Mouse (Mus musculus): ENCODE measurements around the gene Gm17482. TPM values are rescaled to one million over a fixed set of nuclear protein-coding genes. Genes with fewer than 3 reads are reported as not detected.
"Not testable (repeated sequence)": the region's sequence is repeated elsewhere in the genome, so short reads cannot be mapped to it uniquely, and the experiment has no call there.

Gene Gm17482
- polyA plus RNA-seq, 1 experiment: not detected

DNA sequence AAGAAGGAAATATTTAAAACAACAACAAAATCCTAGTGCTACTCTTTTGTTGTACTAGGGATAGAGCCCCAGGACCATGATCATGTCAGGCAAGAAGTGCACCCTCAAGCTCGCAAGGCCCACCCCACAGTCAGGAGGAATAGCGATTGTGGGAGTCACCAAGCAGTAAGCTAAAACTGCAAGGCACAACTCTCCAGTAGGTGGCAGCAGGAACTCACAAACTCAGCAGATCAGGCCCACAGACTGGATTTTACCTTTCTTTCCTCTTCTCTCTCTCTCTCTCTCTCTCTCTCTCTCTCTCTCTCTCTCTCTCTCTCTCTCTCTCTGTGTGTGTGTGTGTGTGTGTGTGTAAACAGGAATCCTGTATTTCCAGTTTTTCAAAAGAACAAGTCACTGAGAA, 386 bp downstream of the Gm17482 start:
- H3K4me3 ChIP-seq (ENCODE audit: low read depth, low read length): no peak overlapping the region
- no peaks in the 10 kb centered on the region for H3K27me3 ChIP-seq (ENCODE audit: control insufficient read depth, insufficient read depth, low read length, poor library complexity, severe bottlenecking)
- no peak overlapping the region for H3K9ac ChIP-seq (ENCODE audit: low read depth, poor library complexity, severe bottlenecking)
- H3K9me3 ChIP-seq (replicated peaks; ENCODE audit: control insufficient read depth, insufficient read depth, low read length, poor library complexity, severe bottlenecking): no peaks in the 10 kb centered on the region
- no peak for TF ChIP-seq EP300 (IDR thresholded peaks at IDR 0.05; ENCODE audit: insufficient read depth, low read depth, low read length)
- TF ChIP-seq CTCF (IDR thresholded peaks at IDR 0.05; ENCODE audit: low read depth, low read length): peak; percentile 73
- no peak overlapping the region for H3K27ac ChIP-seq (ENCODE audit: insufficient read depth, low read length)
- H3K4me1 ChIP-seq (ENCODE audit: control insufficient read depth, insufficient read depth, low read length): no peaks in the 10 kb centered on the region
- H3K36me3 ChIP-seq (ENCODE audit: control insufficient read depth, insufficient read depth, low read length, poor library complexity, severe bottlenecking): no peaks in the 10 kb centered on the region

DNA sequence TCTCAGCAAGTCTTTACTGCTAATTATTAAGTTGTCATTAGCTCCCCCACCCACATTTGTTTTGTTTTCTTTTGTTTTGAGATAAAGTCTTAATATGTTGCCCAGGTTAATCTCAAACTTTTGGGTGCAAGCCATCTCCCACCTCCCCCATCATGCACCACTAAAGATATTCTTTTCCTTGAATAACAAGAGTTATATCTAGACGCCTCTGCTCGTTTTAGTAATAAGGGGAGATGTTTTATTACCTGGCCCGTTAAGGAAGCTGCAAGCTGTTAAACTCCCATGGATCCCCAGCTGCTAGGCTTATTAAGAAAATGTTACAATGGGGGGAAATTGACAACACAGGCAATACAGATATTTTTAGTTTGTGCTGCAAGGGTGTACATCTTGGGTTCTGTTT, 3.4 kb downstream of the Gm17482 start:
- Histone ChIP-seq H3K4me3 (ENCODE audit: low read depth, low read length) (no peak overlapping the region), H3K36me3 (ENCODE audit: control insufficient read depth, insufficient read depth, low read length, poor library complexity, severe bottlenecking) (no peaks in the 10 kb centered on the region), H3K4me1 (ENCODE audit: control insufficient read depth, insufficient read depth, low read length) (no peaks in the 10 kb centered on the region), H3K9me3 (replicated peaks; ENCODE audit: control insufficient read depth, insufficient read depth, low read length, poor library complexity, severe bottlenecking) (no peaks in the 10 kb centered on the region; the same call in none of the 2 replicates), H3K27ac (ENCODE audit: insufficient read depth, low read length) (no peak overlapping the region), H3K9ac (ENCODE audit: low read depth, poor library complexity, severe bottlenecking) (no peak overlapping the region), H3K27me3 (ENCODE audit: control insufficient read depth, insufficient read depth, low read length, poor library complexity, severe bottlenecking) (no peaks in the 10 kb centered on the region)
- TF ChIP-seq POLR2A (IDR thresholded peaks at IDR 0.05; ENCODE audit: insufficient read depth, low read length): no peak
- TF ChIP-seq CTCF (IDR thresholded peaks at IDR 0.05; ENCODE audit: low read depth, low read length): no peak
- no peak for TF ChIP-seq EP300 (IDR thresholded peaks at IDR 0.05; ENCODE audit: insufficient read depth, low read depth, low read length)

DNA sequence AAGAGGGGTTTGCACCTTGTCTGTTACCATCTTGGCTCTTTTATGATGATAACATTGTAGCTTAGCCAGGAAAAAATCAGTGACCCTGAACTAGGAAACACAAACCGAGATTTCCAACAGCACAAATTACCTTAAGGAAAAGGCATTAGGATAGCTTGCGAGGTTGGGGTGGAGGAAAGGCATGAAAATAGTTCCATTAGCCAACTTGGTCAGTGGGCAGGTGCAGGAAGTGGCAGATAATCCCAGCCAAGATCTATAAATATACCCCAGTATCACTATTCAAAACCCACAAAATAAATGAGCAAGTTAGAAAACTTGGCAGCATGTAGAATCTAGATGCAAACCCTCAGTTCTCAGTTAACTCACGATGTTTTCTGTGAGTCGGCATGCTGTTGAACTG, 4.7 kb downstream of the Gm17482 start:
- H3K9ac ChIP-seq (ENCODE audit: low read depth, poor library complexity, severe bottlenecking): no peak overlapping the region
- H3K27ac ChIP-seq (ENCODE audit: insufficient read depth, low read length): no peak overlapping the region

DNA sequence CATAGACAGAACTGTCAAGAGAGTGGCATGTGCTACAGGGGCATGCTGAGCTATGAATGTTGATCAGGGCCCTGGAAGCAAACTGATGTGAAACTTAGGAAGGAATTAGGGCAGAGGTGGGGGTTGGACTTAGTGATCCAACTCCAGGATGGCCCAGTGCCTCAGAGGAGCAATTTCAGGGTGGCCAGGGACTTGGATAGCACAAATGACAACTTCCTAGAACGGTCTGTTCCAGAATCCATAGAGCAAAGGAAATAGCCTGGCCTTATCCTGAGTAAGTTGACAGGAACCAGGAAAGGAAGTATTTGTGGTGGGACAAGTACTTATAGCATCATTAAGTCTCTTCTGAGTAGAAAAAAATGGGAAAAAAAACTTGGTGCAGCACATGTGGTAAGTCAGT, 5.4 kb downstream of the Gm17482 start:
- no peak overlapping the region for H3K27ac ChIP-seq (ENCODE audit: insufficient read depth, low read length)
- no peak for TF ChIP-seq EP300 (IDR thresholded peaks at IDR 0.05; ENCODE audit: insufficient read depth, low read depth, low read length)
- TF ChIP-seq POLR2A (IDR thresholded peaks at IDR 0.05; ENCODE audit: insufficient read depth, low read length): no peak
- TF ChIP-seq CTCF (IDR thresholded peaks at IDR 0.05; ENCODE audit: low read depth, low read length): no peak
- H3K9ac ChIP-seq (ENCODE audit: low read depth, poor library complexity, severe bottlenecking): no peak overlapping the region
- no peaks in the 10 kb centered on the region; the same call in none of the 2 replicates for H3K9me3 ChIP-seq (replicated peaks; ENCODE audit: control insufficient read depth, insufficient read depth, low read length, poor library complexity, severe bottlenecking)
- no peaks in the 10 kb centered on the region for H3K4me1 ChIP-seq (ENCODE audit: control insufficient read depth, insufficient read depth, low read length)
- no peak overlapping the region for H3K4me3 ChIP-seq (ENCODE audit: low read depth, low read length)
- no peaks in the 10 kb centered on the region for H3K27me3 ChIP-seq (ENCODE audit: control insufficient read depth, insufficient read depth, low read length, poor library complexity, severe bottlenecking)
- H3K36me3 ChIP-seq (ENCODE audit: control insufficient read depth, insufficient read depth, low read length, poor library complexity, severe bottlenecking): no peaks in the 10 kb centered on the region

More for the DNA sequence above, 4.7 kb downstream of the Gm17482 start:
- TF ChIP-seq EP300 (IDR thresholded peaks at IDR 0.05; ENCODE audit: insufficient read depth, low read depth, low read length): no peak
- no peak for TF ChIP-seq CTCF (IDR thresholded peaks at IDR 0.05; ENCODE audit: low read depth, low read length)
- TF ChIP-seq POLR2A (IDR thresholded peaks at IDR 0.05; ENCODE audit: insufficient read depth, low read length): no peak
- Histone ChIP-seq H3K27me3 (ENCODE audit: control insufficient read depth, insufficient read depth, low read length, poor library complexity, severe bottlenecking) (no peaks in the 10 kb centered on the region), H3K36me3 (ENCODE audit: control insufficient read depth, insufficient read depth, low read length, poor library complexity, severe bottlenecking) (no peaks in the 10 kb centered on the region), H3K4me3 (ENCODE audit: low read depth, low read length) (no peak overlapping the region), H3K9me3 (replicated peaks; ENCODE audit: control insufficient read depth, insufficient read depth, low read length, poor library complexity, severe bottlenecking) (no peaks in the 10 kb centered on the region; the same call in none of the 2 replicates), H3K4me1 (ENCODE audit: control insufficient read depth, insufficient read depth, low read length) (no peaks in the 10 kb centered on the region)

DNA sequence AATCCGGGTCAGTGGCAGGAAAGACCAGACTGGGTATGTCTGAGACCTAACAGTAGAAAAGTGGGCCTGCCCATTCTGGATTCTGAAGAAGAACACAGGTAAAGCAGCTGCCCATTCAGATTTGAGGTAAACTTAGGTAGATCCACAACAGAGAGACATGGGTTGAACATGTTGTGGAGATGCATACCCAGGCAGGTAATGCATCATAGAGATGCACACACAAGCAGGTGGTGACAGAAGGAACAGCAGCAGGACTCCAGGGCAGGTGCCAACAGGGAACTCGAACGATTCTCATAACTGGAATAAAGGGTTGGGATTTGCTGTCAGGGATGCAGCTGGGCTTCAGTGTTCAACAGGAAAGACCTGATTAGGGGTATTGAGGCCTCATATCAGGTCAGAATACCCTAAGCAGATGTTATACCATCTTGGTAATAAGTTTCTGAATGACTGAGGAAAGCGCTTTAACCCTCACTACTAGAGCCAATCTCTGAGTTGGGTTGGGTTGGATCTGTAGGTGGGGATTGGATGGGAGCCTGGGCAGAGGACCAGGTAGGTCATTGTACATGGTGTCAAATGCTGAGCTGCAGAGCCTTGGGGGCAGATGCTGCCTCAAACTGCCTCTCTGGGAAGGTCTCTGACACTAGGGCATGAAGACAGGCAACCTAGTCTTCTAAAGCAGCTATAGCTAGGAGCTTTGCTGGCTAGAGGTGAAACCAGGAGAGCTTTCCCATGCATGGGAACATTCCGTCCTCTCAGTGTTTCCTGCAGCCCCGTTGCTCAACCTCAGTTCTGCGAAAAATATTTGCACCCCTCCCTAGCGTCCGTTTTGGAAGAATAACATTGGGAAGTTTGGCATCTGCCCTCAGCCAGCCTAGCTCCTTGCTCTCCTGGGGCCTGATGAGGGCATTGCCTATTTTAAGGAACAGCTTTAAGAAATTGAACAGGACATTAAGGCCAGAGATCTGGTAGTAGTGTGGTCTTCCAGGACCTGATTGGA, 11.2 kb downstream of the Gm17482 start:
- Histone ChIP-seq H3K27ac (ENCODE audit: insufficient read depth, low read length) (no peak overlapping the region), H3K27me3 (ENCODE audit: control insufficient read depth, insufficient read depth, low read length, poor library complexity, severe bottlenecking) (no peaks in the 10 kb centered on the region), H3K9ac (ENCODE audit: low read depth, poor library complexity, severe bottlenecking) (no peak overlapping the region), H3K36me3 (ENCODE audit: control insufficient read depth, insufficient read depth, low read length, poor library complexity, severe bottlenecking) (no peaks in the 10 kb centered on the region), H3K4me1 (ENCODE audit: control insufficient read depth, insufficient read depth, low read length) (no peaks in the 10 kb centered on the region), H3K4me3 (ENCODE audit: low read depth, low read length) (no peak overlapping the region), H3K9me3 (replicated peaks; ENCODE audit: control insufficient read depth, insufficient read depth, low read length, poor library complexity, severe bottlenecking) (no peaks in the 10 kb centered on the region; the same call in none of the 2 replicates)
- TF ChIP-seq CTCF (IDR thresholded peaks at IDR 0.05; ENCODE audit: low read depth, low read length) (no peak), EP300 (IDR thresholded peaks at IDR 0.05; ENCODE audit: insufficient read depth, low read depth, low read length) (no peak), POLR2A (IDR thresholded peaks at IDR 0.05; ENCODE audit: insufficient read depth, low read length) (no peak)

DNA sequence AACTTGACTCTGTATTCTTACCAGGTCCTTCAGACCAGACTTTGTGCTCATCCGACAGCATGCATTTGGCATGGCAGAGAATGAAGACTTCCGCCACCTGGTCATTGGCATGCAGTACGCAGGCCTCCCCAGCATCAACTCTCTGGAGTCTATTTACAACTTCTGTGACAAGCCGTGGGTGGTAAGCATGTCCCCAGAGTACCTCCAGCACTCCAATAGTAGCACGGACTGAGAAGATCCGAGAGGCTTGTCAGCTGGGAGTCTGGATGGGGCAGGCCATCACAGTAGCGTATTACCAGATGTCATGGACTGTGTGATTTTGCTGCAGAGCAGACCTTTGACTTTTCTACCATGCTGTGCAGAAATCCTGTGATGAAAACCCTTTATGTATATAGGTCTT, 12.2 kb downstream of the Gm17482 start:
- H3K9ac ChIP-seq (ENCODE audit: low read depth, poor library complexity, severe bottlenecking): no peak overlapping the region
- peaks cover 6% of the 10 kb centered on the region for H3K9me3 ChIP-seq (replicated peaks; ENCODE audit: control insufficient read depth, insufficient read depth, low read length, poor library complexity, severe bottlenecking)
- no peak overlapping the region for H3K27ac ChIP-seq (ENCODE audit: insufficient read depth, low read length)
- no peak overlapping the region for H3K4me3 ChIP-seq (ENCODE audit: low read depth, low read length)
- H3K27me3 ChIP-seq (ENCODE audit: control insufficient read depth, insufficient read depth, low read length, poor library complexity, severe bottlenecking): no peaks in the 10 kb centered on the region
- no peaks in the 10 kb centered on the region for H3K4me1 ChIP-seq (ENCODE audit: control insufficient read depth, insufficient read depth, low read length)
- TF ChIP-seq EP300 (IDR thresholded peaks at IDR 0.05; ENCODE audit: insufficient read depth, low read depth, low read length): no peak
- TF ChIP-seq POLR2A (IDR thresholded peaks at IDR 0.05; ENCODE audit: insufficient read depth, low read length): no peak
- TF ChIP-seq CTCF (IDR thresholded peaks at IDR 0.05; ENCODE audit: low read depth, low read length): no peak
- no peaks in the 10 kb centered on the region for H3K36me3 ChIP-seq (ENCODE audit: control insufficient read depth, insufficient read depth, low read length, poor library complexity, severe bottlenecking)

DNA sequence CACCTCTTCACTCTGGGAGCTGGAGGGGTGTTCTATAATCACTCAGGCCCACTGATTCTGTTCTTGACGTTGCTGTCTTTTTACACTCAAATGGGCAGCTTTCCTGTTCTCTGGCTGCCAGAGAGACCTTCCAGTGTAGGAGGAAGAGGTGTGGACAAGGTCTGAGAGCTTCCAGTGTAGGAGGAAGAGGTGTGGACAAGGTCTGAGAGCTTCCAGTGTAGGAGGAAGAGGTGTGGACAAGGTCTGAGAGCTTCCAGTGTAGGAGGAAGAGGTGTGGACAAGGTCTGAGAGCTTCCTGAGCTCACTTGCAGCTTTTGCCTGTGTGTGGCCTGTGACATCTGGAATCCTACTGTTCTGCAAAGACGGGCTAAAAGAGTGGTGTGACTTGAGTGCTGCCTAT, 13.3 kb downstream of the Gm17482 start:
- not testable (repeated sequence) for H3K9me3 ChIP-seq (replicated peaks; ENCODE audit: control insufficient read depth, insufficient read depth, low read length, poor library complexity, severe bottlenecking); H3K27ac ChIP-seq (ENCODE audit: insufficient read depth, low read length); H3K9ac ChIP-seq (ENCODE audit: low read depth, poor library complexity, severe bottlenecking); H3K27me3 ChIP-seq (ENCODE audit: control insufficient read depth, insufficient read depth, low read length, poor library complexity, severe bottlenecking); H3K36me3 ChIP-seq (ENCODE audit: control insufficient read depth, insufficient read depth, low read length, poor library complexity, severe bottlenecking); H3K4me1 ChIP-seq (ENCODE audit: control insufficient read depth, insufficient read depth, low read length); H3K4me3 ChIP-seq (ENCODE audit: low read depth, low read length)
